Mouse (Mus musculus) c-Kit-positive CD71-positive TER-119-positive erythroid progenitor cells, embryonic 14.5 days (primary cell): ENCODE measurements around the gene Mrps24.

Experiments
- DNase-seq: peaks from one replicate; pipeline ENCODE4 v3.0.0-alpha.2; 2013; ENCODE audit warnings: low spot score

Gene Mrps24

GRCm38 (mm10) chr11:5705972-5706371 lies 9.5 kb downstream of the Mrps24 start:
- DNase-seq, result no peak

- no peak for DNase-seq
Measured at GRCm38 (mm10) chr11:5703341-5703740, 12.1 kb downstream of the Mrps24 start.

- DNase-seq, result no peak
Measured at GRCm38 (mm10) chr11:5702957-5703332, 12.5 kb downstream of the Mrps24 start.

GRCm38 (mm10) chr11:5702271-5702956 lies 13.1 kb downstream of the Mrps24 start:
- no peak for DNase-seq

DNA sequence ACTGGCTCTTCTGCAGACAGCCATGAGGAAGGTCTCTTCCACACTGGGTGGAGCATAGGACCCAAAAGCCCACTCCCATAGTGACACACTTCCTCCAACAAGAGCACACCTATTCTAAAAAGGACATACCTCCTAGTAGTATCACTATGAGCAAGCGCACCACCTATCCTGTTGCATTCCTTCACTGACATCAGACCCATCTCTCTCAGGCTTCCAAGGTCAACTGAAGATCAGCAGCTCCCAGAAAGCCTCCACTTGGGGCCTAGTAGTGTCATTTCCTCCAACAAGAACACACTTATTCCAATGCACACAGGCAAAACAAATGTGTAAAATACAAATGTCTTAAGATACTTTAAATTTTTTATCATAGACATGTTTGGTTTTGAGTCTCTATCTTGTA lies 13.7 kb downstream of the Mrps24 start:
- no peak for DNase-seq

DNA sequence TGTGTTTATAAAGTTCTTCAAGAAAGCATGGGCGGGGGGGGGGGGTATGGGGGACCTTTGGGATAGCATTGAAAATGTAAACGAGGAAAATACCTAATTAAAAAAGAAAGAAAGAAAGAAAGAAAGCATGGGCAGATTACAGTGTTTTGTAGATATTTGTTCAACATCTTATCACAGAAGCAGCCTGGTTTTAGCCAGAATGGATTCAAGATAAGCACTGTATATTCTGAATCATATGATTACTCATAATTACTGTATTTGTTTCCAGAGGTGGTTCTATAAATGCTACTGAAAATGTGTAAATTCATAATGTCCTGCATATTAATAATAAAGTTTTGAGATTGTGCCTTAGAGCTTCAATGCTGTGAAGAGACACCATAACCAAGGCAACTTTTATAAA lies 14.2 kb downstream of the Mrps24 start:
- DNase-seq, result no peak

- no peak for DNase-seq
Measured at GRCm38 (mm10) chr11:5700808-5701207, 14.7 kb downstream of the Mrps24 start.

DNA sequence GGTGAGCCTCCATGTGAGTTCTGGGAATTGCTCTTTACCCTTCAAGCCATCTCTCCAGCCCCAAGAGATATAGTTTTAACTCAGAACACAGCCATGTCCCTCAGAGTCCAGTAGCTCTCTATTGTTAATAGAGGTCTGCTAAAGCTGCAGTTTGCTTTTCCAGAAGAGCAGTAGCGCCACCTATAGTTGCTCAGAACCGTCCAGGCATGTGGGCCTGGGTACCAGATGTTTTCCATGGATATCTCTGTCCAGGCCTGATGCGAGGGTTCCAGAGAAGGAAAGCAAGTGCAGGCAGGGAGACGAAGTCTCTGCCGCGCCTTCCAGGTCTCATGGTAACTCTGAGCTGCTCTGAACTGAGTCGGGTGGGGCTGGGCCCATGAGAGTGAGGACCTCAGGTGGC lies 23.7 kb downstream of the Mrps24 start:
- DNase-seq, result no peak

- no peak for DNase-seq
Measured at GRCm38 (mm10) chr11:5684283-5684682, 31.2 kb downstream of the Mrps24 start.

DNA sequence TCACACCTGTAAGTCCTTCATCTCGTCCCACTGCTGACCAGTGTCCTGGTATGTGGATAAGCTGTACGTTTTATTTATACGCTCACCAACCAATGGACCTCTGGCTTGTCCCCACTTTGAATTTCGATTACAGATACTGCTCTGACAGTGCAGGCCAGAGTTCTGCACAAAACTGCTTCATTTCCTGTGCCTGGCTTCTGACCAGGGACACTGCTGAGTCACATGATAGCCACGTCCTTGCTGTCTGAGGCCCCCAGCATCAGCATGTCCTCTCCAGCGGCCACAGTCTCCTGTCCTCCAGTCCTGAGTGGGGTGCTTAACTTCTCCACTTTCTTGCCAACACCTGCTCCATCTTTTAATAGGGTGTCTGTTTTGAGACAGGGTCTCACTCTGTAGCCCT lies 32.9 kb downstream of the Mrps24 start:
- DNase-seq, result no peak
